Mouse (Mus musculus) E14TG2a.4 (cell line): ENCODE measurements at regions not wholly inside any gene's neighbourhood (a gene's known extent, or its start where the extent isn't known, plus 50 kb on each side); places are given as distances from the start of the nearest gene placed in this dataset.

ENCODE experiments used
- CTCF ChIP-seq: conservative IDR thresholded peaks from 2 replicates; pipeline ENCODE4 v1.5.1; 2014; ENCODE audit warnings: low read length
- POU5F1 ChIP-seq: IDR thresholded peaks from 2 replicates; pipeline ENCODE4 v1.6.1; 2014; ENCODE audit warnings: low read length, borderline replicate concordance

DNA sequence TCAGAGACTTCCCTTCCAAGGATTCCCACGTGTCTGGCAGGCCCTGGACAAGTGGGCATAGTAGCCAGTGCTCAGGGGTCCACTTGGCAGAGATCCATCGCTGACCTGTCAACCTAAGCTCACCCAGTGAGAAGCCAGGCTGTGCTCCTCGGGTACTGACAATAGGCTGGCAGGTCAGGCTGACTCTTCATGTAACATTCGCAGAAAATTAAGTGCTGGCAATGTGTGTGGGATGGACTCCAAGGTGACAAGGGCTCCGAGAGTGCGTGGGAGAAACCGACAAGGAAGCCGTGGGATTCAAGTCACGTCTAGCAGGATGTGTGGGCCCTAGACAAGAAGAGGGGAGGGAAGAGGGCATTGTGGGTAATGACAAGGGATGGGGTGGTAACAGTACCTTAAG lies 564.6 kb upstream of the Adam5 start:
- TF ChIP-seq CTCF (no peak), POU5F1 (no peak)
